Mouse (Mus musculus) MEL (cell line): ENCODE measurements around the gene Chd3.

Experiments used
- CTCF ChIP-seq, 3 experiments: IDR thresholded peaks in 2 of 3; conservative IDR thresholded peaks in 1 of 3; 2 replicates each; pipeline ENCODE4 v1.5.1; 2011 to 2012; ENCODE audit warnings: low read length in 3 of 3, low read depth in 2 of 3, mild to moderate bottlenecking in 2 of 3, improper control_type of control experiment in 1 of 3, inconsistent platforms in 1 of 3, mixed read lengths in 1 of 3, moderate library complexity in 1 of 3; ENCODE audit not compliant: control insufficient read depth in 1 of 3, insufficient read depth in 1 of 3, poor library complexity in 1 of 3, severe bottlenecking in 1 of 3
- MEF2A ChIP-seq: IDR thresholded peaks from 2 replicates; pipeline ENCODE4 v1.6.1; 2014; ENCODE audit warnings: low read depth, mild to moderate bottlenecking, inconsistent platforms, low read length, improper control_type of control experiment; ENCODE audit not compliant: poor library complexity, insufficient replicate concordance, severe bottlenecking; ENCODE audit errors: extremely low read depth
- POLR2AphosphoS2 ChIP-seq: IDR thresholded peaks from 2 replicates; pipeline ENCODE4 v1.6.1; 2011; ENCODE audit warnings: low read length, improper control_type of control experiment
- USF1 ChIP-seq: IDR thresholded peaks from 2 replicates; pipeline ENCODE4 v1.6.1; 2014; ENCODE audit warnings: low read depth, mild to moderate bottlenecking, inconsistent platforms, low read length, improper control_type of control experiment, moderate library complexity

DNA sequence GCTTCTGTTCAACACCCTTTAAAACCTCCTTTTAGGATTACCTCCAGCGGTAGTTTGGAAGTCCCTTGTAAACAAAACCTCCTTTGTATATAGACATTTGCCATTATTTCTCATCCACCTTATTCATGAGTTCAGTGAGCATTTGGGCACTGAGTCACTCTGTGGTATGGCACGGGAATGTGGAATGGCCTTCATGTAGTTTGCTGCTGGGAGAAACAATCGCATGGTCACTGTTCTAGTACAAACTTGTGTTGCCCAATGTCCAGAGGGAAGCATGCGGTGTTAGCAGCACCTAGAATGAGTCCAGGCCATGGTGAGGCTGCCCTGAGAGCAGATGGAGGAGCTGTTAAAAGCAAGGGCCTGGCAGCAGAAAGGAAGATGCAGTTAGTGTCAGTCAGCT is 34.4 kb downstream of the Chd3 start:
- TF ChIP-seq MEF2A (no peak), POLR2AphosphoS2 (no peak), CTCF (IDR thresholded peaks at IDR 0.05 in 2 of 3, conservative IDR thresholded peaks at IDR 0.05 in 1 of 3; ENCODE audit: control insufficient read depth in 1 of 3, insufficient read depth in 1 of 3, low read depth in 2 of 3, low read length in 3 of 3, poor library complexity in 1 of 3, severe bottlenecking in 1 of 3) (no peak), USF1 (no peak)
